Comparison of ENCODE assay signal across 9 mouse cellular contexts in genomic region chr10:108433976-108434375, GRCm38 (mm10).
DNase-seq lines count a peak whose midpoint lies in the region; ATAC-seq and TF ChIP-seq lines count a peak whose summit lies in the region.
"Had no signal": no experiment of that assay in that cellular context is flagged by ENCODE, and none has a peak within 500 bp of the region (broad histone marks: within the 10 kb centered on the region; RNA-seq: fewer than 3 reads in every experiment).

No protein-coding gene starts in this region.

- H3K27me3 ChIP-seq in heart, embryonic 11.5 days (ENCODE audit: control insufficient read depth, insufficient read depth, low read length) = no peaks in the 10 kb centered on the region
- no peaks in the 10 kb centered on the region for H3K27me3 ChIP-seq in embryonic facial prominence, embryonic 13.5 days
- no peaks in the 10 kb centered on the region for H3K27me3 ChIP-seq in intestine, embryonic 15.5 days (replicated peaks)
- no peaks in the 10 kb centered on the region for H3K27me3 ChIP-seq in midbrain, embryonic 16.5 days (ENCODE audit: control insufficient read depth, insufficient read depth, low read depth, low read length)

- H3K27ac ChIP-seq in heart, embryonic 11.5 days (ENCODE audit: low read depth, low read length) = no peak overlapping the region
- no peak overlapping the region for H3K27ac ChIP-seq in embryonic facial prominence, embryonic 13.5 days
- H3K27ac ChIP-seq in intestine, embryonic 15.5 days = no peak overlapping the region
- H3K27ac ChIP-seq in midbrain, embryonic 16.5 days (ENCODE audit: low read length) = no peak overlapping the region
- H3K27ac ChIP-seq in gastrocnemius, adult 2 months = no peak overlapping the region

- H3K4me3 ChIP-seq in heart, embryonic 11.5 days (ENCODE audit: low read depth, low read length) = peak overlapping the region; percentile 12; the same call in 1 of the 2 replicates
- H3K4me3 ChIP-seq in embryonic facial prominence, embryonic 13.5 days = peak overlapping the region; percentile 1
- no peak overlapping the region for H3K4me3 ChIP-seq in intestine, embryonic 15.5 days (replicated peaks)
- H3K4me3 ChIP-seq in midbrain, embryonic 16.5 days (ENCODE audit: low read depth, low read length) = no peak overlapping the region
- H3K4me3 ChIP-seq in gastrocnemius, adult 2 months = no peak overlapping the region

- H3K4me2 ChIP-seq in heart, embryonic 11.5 days = peak overlapping the region; percentile 58
- H3K4me2 ChIP-seq in embryonic facial prominence, embryonic 13.5 days = peak overlapping the region; percentile 48
- H3K4me2 ChIP-seq in intestine, embryonic 15.5 days (replicated peaks) = peak overlapping the region; percentile 28
- peak overlapping the region; percentile 21; the same call in 1 of the 2 replicates for H3K4me2 ChIP-seq in midbrain, embryonic 16.5 days (ENCODE audit: low read length)

- intact Hi-C loops in heart, postnatal 14 days (cut with DNase I) = loop anchor here (10.0 kb wide), 1 partner anchor 629 kb away; no protein-coding TSS in a partner anchor
- intact Hi-C loops in left cerebral cortex, postnatal 10 days (cut with DNase I) = no loop called here
- intact Hi-C loops in gastrocnemius, adult 2 months (cut with DNase I) = loop anchor here (10.0 kb wide), 1 partner anchor 579 kb away; no protein-coding TSS in a partner anchor

- H3K9ac ChIP-seq in heart, embryonic 11.5 days (ENCODE audit: low read depth, low read length) = 0 out of 2 replicates have a peak overlapping the region, but pooled peaks have one; percentile 28
- no peak overlapping the region for H3K9ac ChIP-seq in embryonic facial prominence, embryonic 13.5 days
- no peak overlapping the region for H3K9ac ChIP-seq in intestine, embryonic 15.5 days
- no peak overlapping the region for H3K9ac ChIP-seq in midbrain, embryonic 16.5 days (ENCODE audit: low read depth, low read length)

- H3K9me3 ChIP-seq in heart, embryonic 11.5 days (replicated peaks; ENCODE audit: control insufficient read depth, low read length) = no peaks in the 10 kb centered on the region
- H3K9me3 ChIP-seq in embryonic facial prominence, embryonic 13.5 days = no peaks in the 10 kb centered on the region
- H3K9me3 ChIP-seq in intestine, embryonic 15.5 days = no peaks in the 10 kb centered on the region
- no peaks in the 10 kb centered on the region for H3K9me3 ChIP-seq in midbrain, embryonic 16.5 days (replicated peaks; ENCODE audit: control insufficient read depth, low read length, poor library complexity, severe bottlenecking)

- no peaks in the 10 kb centered on the region for H3K36me3 ChIP-seq in heart, embryonic 11.5 days (ENCODE audit: control insufficient read depth, insufficient read depth, low read length)
- no peaks in the 10 kb centered on the region for H3K36me3 ChIP-seq in embryonic facial prominence, embryonic 13.5 days
- no peaks in the 10 kb centered on the region for H3K36me3 ChIP-seq in intestine, embryonic 15.5 days
- no peaks in the 10 kb centered on the region for H3K36me3 ChIP-seq in midbrain, embryonic 16.5 days (ENCODE audit: control insufficient read depth, insufficient read depth, low read length)

- H3K4me1 ChIP-seq in heart, embryonic 11.5 days (ENCODE audit: control insufficient read depth, insufficient read depth, low read length) = peaks cover 21% of the 10 kb centered on the region; the same call in 1 of the 2 replicates
- peaks cover 11% of the 10 kb centered on the region; the same call in 1 of the 2 replicates for H3K4me1 ChIP-seq in embryonic facial prominence, embryonic 13.5 days
- peaks cover 10% of the 10 kb centered on the region for H3K4me1 ChIP-seq in intestine, embryonic 15.5 days (replicated peaks)
- H3K4me1 ChIP-seq in midbrain, embryonic 16.5 days (ENCODE audit: control insufficient read depth, insufficient read depth, low read length) = no peaks in the 10 kb centered on the region

- no peak for DNase-seq in heart, postnatal 14 days
- no peak for DNase-seq in left cerebral cortex, postnatal 10 days (ENCODE audit: extremely low spot score in 1 of 2, low spot score in 2 of 2)
- DNase-seq in urinary bladder, postnatal 4 days (ENCODE audit: low spot score in 2 of 2) = no peak
- no peak for DNase-seq in gastrocnemius, adult 2 months
- DNase-seq: cerebellum, adult 2 months had no signal

- no peak for TF ChIP-seq CTCF in gastrocnemius, adult 2 months (IDR thresholded peaks at IDR 0.05)

- 0 out of 2 replicates have a peak, but pooled peaks have one; percentile 41 for ATAC-seq in heart, embryonic 11.5 days (replicated peaks; ENCODE audit: insufficient number of reproducible peaks, low FRiP score, low TSS enrichment)
- no peak for ATAC-seq in embryonic facial prominence, embryonic 13.5 days (ENCODE audit: insufficient number of reproducible peaks, insufficient read depth, low FRiP score, low TSS enrichment, low read depth)
- peak; percentile 39; the same call in 1 of the 2 replicates for ATAC-seq in intestine, embryonic 15.5 days
- no peak for ATAC-seq in midbrain, embryonic 16.5 days

- 8% methylated on average over 15 of the region's 15 CpGs for WGBS in heart, embryonic 11.5 days (ENCODE audit: insufficient replicate concordance)
- WGBS in embryonic facial prominence, embryonic 13.5 days = 11% methylated on average over 15 of the region's 15 CpGs
- 23% methylated on average over 15 of the region's 15 CpGs for WGBS in intestine, embryonic 15.5 days
- 15% methylated on average over 15 of the region's 15 CpGs for WGBS in midbrain, embryonic 16.5 days

Comparison
In these comparisons a context has a peak if more than half of its experiments do, and no peak if none do; other contexts are left out.
1. ATAC-seq: peak in heart, embryonic 11.5 days (single experiment) and intestine, embryonic 15.5 days (single experiment); none in embryonic facial prominence, embryonic 13.5 days (single experiment) and midbrain, embryonic 16.5 days (single experiment).
2. H3K4me3 ChIP-seq: peak in heart, embryonic 11.5 days (single experiment) and embryonic facial prominence, embryonic 13.5 days (single experiment); none in intestine, embryonic 15.5 days (single experiment), midbrain, embryonic 16.5 days (single experiment) and gastrocnemius, adult 2 months (single experiment).
3. Peak in every context shown above with its lines, with median percentiles within 50 percentile points of each other: H3K4me2 ChIP-seq.